Mouse (Mus musculus) embryonic facial prominence, embryonic 10.5 days (tissue): ENCODE data around the gene Iars2. TPM values are rescaled to one million over a fixed set of nuclear protein-coding genes. Genes with fewer than 3 reads are reported as not detected.

ENCODE experiments used
- DNase-seq: peaks from one replicate; pipeline ENCODE4 v3.0.0-alpha.2; 2017; ENCODE audit warnings: low spot score
- H3K27ac ChIP-seq: fragments of 300-500 bp; sonication (generic); replicated peaks from 2 replicates; pipeline ENCODE4 v1.5.1; 2016; ENCODE audit warnings: mild to moderate bottlenecking
- H3K27me3 ChIP-seq: fragments of 300-500 bp; sonication (generic); replicated peaks from 2 replicates; pipeline ENCODE4 v1.6.1; 2016; ENCODE audit warnings: low read depth, mild to moderate bottlenecking; ENCODE audit not compliant: poor library complexity, severe bottlenecking
- H3K36me3 ChIP-seq: fragments of 300-500 bp; sonication (generic); replicated peaks from 2 replicates; pipeline ENCODE4 v1.6.1; 2016; ENCODE audit warnings: mild to moderate bottlenecking, moderate library complexity
- H3K4me1 ChIP-seq: fragments of 300-500 bp; sonication (generic); 2 replicates; pipeline ENCODE4 v1.6.1; 2016
- H3K4me3 ChIP-seq: fragments of 300-500 bp; sonication (generic); 2 replicates; pipeline ENCODE4 v1.5.1; 2016; ENCODE audit warnings: mild to moderate bottlenecking, moderate library complexity
- H3K9me3 ChIP-seq: fragments of 300-500 bp; sonication (generic); 2 replicates; pipeline ENCODE4 v1.6.1; 2016; ENCODE audit warnings: mild to moderate bottlenecking
- WGBS: fragments of 180-500 bp; shearing (Covaris S2); methylation state at CpG from one replicate; pipeline ENCODE4 v1.1.7; 2016; 5-methylcytosine and 5-hydroxymethylcytosine counted together
- polyA plus RNA-seq: library from polyadenylated mRNA; unstranded; fragments of >200 nt; fragmentation: Nextera tagmentation; extraction: Ambion mirVana; gene quantifications from 2 replicates; pipeline ENCODE4 v1.2.1, GENCODE M21; 2016

The Iars2 gene
- polyA plus RNA-seq, 1 experiment from 2014 or later, result 25.0 TPM

DNA sequence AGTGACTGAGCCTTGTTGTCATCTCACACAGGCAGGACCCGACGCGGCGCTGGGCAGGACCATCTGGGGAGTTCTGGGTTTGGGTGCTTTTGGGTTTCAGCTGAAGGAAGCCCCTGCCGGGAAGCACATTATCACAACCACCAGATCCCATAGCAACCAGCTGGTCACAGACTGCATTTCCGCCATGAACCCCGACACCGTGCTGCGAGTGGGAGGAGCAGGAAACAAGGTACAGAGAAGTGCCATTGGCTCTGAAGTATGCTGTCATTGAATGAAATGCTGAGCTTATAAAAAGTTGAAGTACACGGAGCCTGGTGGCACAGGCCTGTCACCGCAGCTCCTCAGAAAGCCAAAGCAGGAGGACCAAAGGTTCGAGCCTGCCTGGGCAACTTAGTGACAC lies 23.0 kb upstream of the Iars2 start:
- H3K36me3 ChIP-seq, result peaks cover 96% of the 10 kb centered on the region

DNA sequence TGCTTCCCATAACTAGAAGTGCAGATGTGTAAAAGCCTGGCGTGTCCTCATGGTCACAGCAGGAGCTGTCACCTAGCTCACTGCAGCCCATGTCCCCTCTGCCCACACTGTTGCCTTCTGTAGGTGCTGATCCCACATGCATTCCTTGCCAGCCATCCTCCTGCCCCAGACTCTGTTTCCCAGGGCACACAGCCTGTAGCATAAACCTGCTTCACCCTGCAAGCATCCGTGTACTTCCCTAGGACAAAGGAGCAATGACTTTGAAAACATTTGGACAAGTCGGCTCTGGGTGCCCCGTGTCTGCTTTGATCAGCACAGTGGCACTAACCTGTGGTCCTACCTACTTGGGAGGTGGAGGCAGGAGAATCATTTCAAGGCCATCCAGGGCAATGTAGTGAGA lies 21.4 kb upstream of the Iars2 start:
- no peaks in the 10 kb centered on the region for H3K4me1 ChIP-seq
- H3K4me3 ChIP-seq, result no peak overlapping the region
- H3K27ac ChIP-seq, result no peak overlapping the region
- H3K36me3 ChIP-seq, result peaks cover 98% of the 10 kb centered on the region
- DNase-seq, result no peak
- H3K9me3 ChIP-seq, result no peaks in the 10 kb centered on the region
- 92% methylated on average over 4 of the region's 4 CpGs for WGBS
- H3K27me3 ChIP-seq, result no peaks in the 10 kb centered on the region

More for the DNA sequence above, 23.0 kb upstream of the Iars2 start:
- WGBS, result 93% methylated on average over 12 of the region's 12 CpGs
- H3K27ac ChIP-seq, result no peak overlapping the region
- no peaks in the 10 kb centered on the region for H3K4me1 ChIP-seq
- H3K4me3 ChIP-seq, result no peak overlapping the region
- no peaks in the 10 kb centered on the region for H3K9me3 ChIP-seq
- DNase-seq, result no peak
- no peaks in the 10 kb centered on the region for H3K27me3 ChIP-seq

GRCm38 (mm10) chr1:185349741-185350140 lies 20.5 kb upstream of the Iars2 start:
- WGBS, result 96% methylated on average over 14 of the region's 14 CpGs
- no peak overlapping the region for H3K27ac ChIP-seq
- no peaks in the 10 kb centered on the region for H3K4me1 ChIP-seq
- no peaks in the 10 kb centered on the region for H3K9me3 ChIP-seq
- H3K36me3 ChIP-seq, result peaks cover 98% of the 10 kb centered on the region
- H3K27me3 ChIP-seq, result no peaks in the 10 kb centered on the region
- H3K4me3 ChIP-seq, result no peak overlapping the region
- no peak for DNase-seq

GRCm38 (mm10) chr1:185346188-185346587 lies 17.0 kb upstream of the Iars2 start:
- H3K27me3 ChIP-seq, result no peaks in the 10 kb centered on the region
- no peak overlapping the region for H3K4me3 ChIP-seq
- no peaks in the 10 kb centered on the region for H3K4me1 ChIP-seq
- peaks cover 100% of the 10 kb centered on the region for H3K36me3 ChIP-seq
- no peak for DNase-seq
- 81% methylated on average over 10 of the region's 10 CpGs for WGBS
- H3K9me3 ChIP-seq, result no peaks in the 10 kb centered on the region
- H3K27ac ChIP-seq, result no peak overlapping the region

GRCm38 (mm10) chr1:185343422-185343821 lies 14.2 kb upstream of the Iars2 start:
- no peak overlapping the region for H3K4me3 ChIP-seq
- WGBS, result 83% methylated on average over 8 of the region's 8 CpGs
- H3K36me3 ChIP-seq, result peaks cover 97% of the 10 kb centered on the region
- DNase-seq, result no peak
- no peaks in the 10 kb centered on the region for H3K27me3 ChIP-seq
- H3K4me1 ChIP-seq, result no peaks in the 10 kb centered on the region
- no peak overlapping the region for H3K27ac ChIP-seq
- no peaks in the 10 kb centered on the region for H3K9me3 ChIP-seq

GRCm38 (mm10) chr1:185342441-185342840 lies 13.2 kb upstream of the Iars2 start:
- no peaks in the 10 kb centered on the region for H3K27me3 ChIP-seq
- H3K36me3 ChIP-seq, result peaks cover 94% of the 10 kb centered on the region

DNA sequence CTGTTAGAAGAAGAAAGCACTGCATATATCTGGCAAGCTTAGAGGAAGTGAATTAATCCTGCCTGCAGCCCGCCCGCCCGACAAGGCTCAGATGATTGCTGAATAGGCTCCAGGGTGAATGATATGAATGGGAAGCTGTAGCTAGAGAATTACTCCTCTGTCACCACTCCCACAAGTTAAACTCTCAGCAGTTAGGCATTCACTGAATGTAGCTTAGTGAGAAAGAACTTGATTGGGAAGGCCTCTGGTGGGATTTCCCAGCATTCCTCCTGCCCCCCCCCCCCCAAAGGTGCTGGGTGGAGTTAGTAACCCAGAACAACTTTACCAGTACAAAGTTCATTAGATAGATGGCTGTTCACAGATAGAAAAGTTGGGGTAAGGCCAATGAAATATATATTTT lies 7.3 kb upstream of the Iars2 start:
- 74% methylated on average over 3 of the region's 3 CpGs for WGBS
- Histone ChIP-seq H3K27me3 (no peaks in the 10 kb centered on the region), H3K27ac (no peak overlapping the region), H3K9me3 (no peaks in the 10 kb centered on the region), H3K36me3 (peaks cover 47% of the 10 kb centered on the region), H3K4me3 (no peak overlapping the region), H3K4me1 (peaks cover 16% of the 10 kb centered on the region)
- no peak for DNase-seq

More at GRCm38 (mm10) chr1:185342441-185342840, 13.2 kb upstream of the Iars2 start:
- H3K27ac ChIP-seq, result no peak overlapping the region
- no peaks in the 10 kb centered on the region for H3K9me3 ChIP-seq
- DNase-seq, result no peak
- no peaks in the 10 kb centered on the region for H3K4me1 ChIP-seq
- H3K4me3 ChIP-seq, result no peak overlapping the region
- WGBS, result 95% methylated on average over 4 of the region's 4 CpGs

DNA sequence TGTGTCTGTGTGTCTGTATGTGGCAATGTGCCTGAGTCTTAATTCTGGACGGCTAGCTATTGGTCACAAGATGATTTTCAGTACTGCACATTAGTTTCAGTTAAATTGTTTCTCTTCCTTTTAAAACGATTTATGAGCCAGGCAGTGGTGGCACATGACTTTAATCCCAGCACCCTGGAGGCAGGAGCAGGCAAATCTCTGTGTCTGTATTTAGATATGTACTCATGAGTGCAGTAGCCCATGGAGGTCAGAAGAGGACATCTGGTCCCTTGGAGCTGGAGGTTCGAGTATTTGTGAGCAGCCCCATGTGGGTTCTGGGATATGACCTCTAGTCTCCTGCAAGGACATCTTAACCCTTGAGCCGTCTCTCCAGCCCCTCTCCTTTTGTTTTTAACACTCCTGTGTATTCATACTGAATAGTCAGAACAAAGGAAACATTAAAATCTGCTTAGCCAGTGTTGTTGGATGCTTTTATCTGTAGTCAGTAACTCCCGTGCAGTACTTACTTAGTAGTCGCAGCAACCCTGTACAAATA lies 6.1 kb upstream of the Iars2 start:
- Histone ChIP-seq H3K36me3 (peaks cover 34% of the 10 kb centered on the region), H3K27me3 (no peaks in the 10 kb centered on the region), H3K4me3 (no peak overlapping the region), H3K4me1 (peaks cover 16% of the 10 kb centered on the region), H3K27ac (no peak overlapping the region), H3K9me3 (no peaks in the 10 kb centered on the region)
- no peak for DNase-seq
- 79% methylated on average over 6 of the region's 6 CpGs for WGBS

GRCm38 (mm10) chr1:185334136-185334535 lies 4.9 kb upstream of the Iars2 start:
- H3K27ac ChIP-seq, result no peak overlapping the region
- H3K4me1 ChIP-seq, result peaks cover 22% of the 10 kb centered on the region
- no peaks in the 10 kb centered on the region for H3K9me3 ChIP-seq
- no peak for DNase-seq
- H3K27me3 ChIP-seq, result no peaks in the 10 kb centered on the region
- peaks cover 25% of the 10 kb centered on the region for H3K36me3 ChIP-seq
- 91% methylated on average over 4 of the region's 4 CpGs for WGBS
- H3K4me3 ChIP-seq, result no peak overlapping the region

DNA sequence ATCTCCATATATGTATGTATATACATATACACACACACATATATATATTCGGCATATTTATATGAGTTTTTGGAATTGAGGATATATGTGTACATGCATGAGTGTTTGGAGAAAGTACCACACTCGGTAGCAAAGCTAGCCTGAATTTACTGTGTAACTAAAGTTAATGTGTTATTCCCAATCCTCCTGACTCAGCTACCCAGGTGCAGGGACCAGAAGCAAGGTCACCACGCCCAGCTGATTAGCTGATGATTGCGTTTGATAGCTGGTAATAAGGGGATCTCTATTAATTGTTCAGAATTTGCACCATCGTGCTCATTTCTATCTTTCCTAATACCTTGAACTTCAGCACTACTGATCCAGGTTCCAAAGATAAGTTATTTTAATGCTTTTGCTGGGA lies 4.5 kb upstream of the Iars2 start:
- no peak for DNase-seq
- H3K4me1 ChIP-seq, result peaks cover 22% of the 10 kb centered on the region
- no peaks in the 10 kb centered on the region for H3K27me3 ChIP-seq
- peak overlapping the region; percentile 78; the same call in 1 of the 2 replicates for H3K4me3 ChIP-seq
- H3K36me3 ChIP-seq, result peaks cover 20% of the 10 kb centered on the region
- H3K9me3 ChIP-seq, result no peaks in the 10 kb centered on the region
- 92% methylated on average over 5 of the region's 5 CpGs for WGBS
- H3K27ac ChIP-seq, result no peak overlapping the region

GRCm38 (mm10) chr1:185331983-185332430 lies 2.8 kb upstream of the Iars2 start, which contains the start of gene Bpnt1:
Gene Bpnt1, plus strand, starts transcription at chr1:185332149.
- H3K4me1 ChIP-seq, result peaks cover 25% of the 10 kb centered on the region
- no peaks in the 10 kb centered on the region for H3K9me3 ChIP-seq
- H3K27me3 ChIP-seq, result no peaks in the 10 kb centered on the region
- H3K4me3 ChIP-seq, result peak within 1 kb of the TSS; percentile 78
- under 1% methylated on average over 32 of the region's 32 CpGs for WGBS
- peak within 1 kb of the TSS; percentile 87 for H3K27ac ChIP-seq
- H3K36me3 ChIP-seq, result peaks cover 11% of the 10 kb centered on the region
- DNase-seq, result peak; percentile 93

GRCm38 (mm10) chr1:185331364-185331763 lies 2.2 kb upstream of the Iars2 start:
- DNase-seq, result no peak
- H3K4me1 ChIP-seq, result peaks cover 25% of the 10 kb centered on the region
- H3K4me3 ChIP-seq, result peak overlapping the region; percentile 78
- WGBS, result 53% methylated on average over 5 of the region's 5 CpGs
- no peaks in the 10 kb centered on the region for H3K27me3 ChIP-seq
- peaks cover 15% of the 10 kb centered on the region for H3K36me3 ChIP-seq
- H3K9me3 ChIP-seq, result no peaks in the 10 kb centered on the region
- H3K27ac ChIP-seq, result no peak overlapping the region; the same call in 1 of the 2 replicates

DNA sequence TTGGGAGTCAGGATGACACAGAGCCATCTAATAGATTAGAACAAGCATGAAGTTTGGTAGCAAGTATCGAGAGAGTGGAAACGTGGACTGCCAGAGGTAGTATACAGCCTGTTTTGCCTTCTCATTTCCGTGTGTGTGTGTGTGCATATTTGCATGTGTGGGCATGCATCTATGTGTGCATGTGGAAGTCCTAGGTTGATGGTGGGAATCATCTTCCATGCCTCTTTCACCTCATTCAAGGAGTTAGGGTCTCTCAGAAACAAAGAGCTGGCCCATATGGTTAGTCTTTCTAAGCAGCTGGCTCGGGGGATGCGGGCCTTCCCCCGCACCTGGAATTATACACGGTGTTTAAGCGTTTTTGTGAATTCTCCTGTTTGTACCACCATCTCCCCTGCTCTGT lies 655 bp upstream of the Iars2 start:
- Histone ChIP-seq H3K9me3 (no peaks in the 10 kb centered on the region), H3K4me3 (peak overlapping the region; percentile 79; the same call in 1 of the 2 replicates), H3K36me3 (peaks cover 28% of the 10 kb centered on the region), H3K27me3 (no peaks in the 10 kb centered on the region), H3K4me1 (peaks cover 25% of the 10 kb centered on the region), H3K27ac (no peak overlapping the region)
- DNase-seq, result no peak
- 90% methylated on average over 8 of the region's 8 CpGs for WGBS
